Mouse (Mus musculus): ENCODE measurements at regions not wholly inside any gene's neighbourhood (a gene's known extent, or its start where the extent isn't known, plus 50 kb on each side); places are given as distances from the start of the nearest gene placed in this dataset.

- no peak overlapping the region for H3K9ac ChIP-seq (replicated peaks; ENCODE audit: low read length, poor library complexity, severe bottlenecking)
- no peak overlapping the region for H3K27ac ChIP-seq (ENCODE audit: low read depth, low read length)
- no peak overlapping the region for H3K4me2 ChIP-seq (ENCODE audit: low read depth, low read length, poor library complexity, severe bottlenecking)
- TF ChIP-seq CTCF (IDR thresholded peaks at IDR 0.05): no peak
- no peaks in the 10 kb centered on the region for H3K36me3 ChIP-seq (ENCODE audit: insufficient read depth, low read length)
- H3K9me3 ChIP-seq (ENCODE audit: low read length): no peaks in the 10 kb centered on the region
- WGBS: 65% methylated on average over 7 of the region's 7 CpGs
- H3K4me3 ChIP-seq (ENCODE audit: low read depth, low read length): no peak overlapping the region
- no peaks in the 10 kb centered on the region for H3K4me1 ChIP-seq (ENCODE audit: insufficient read depth, low read length)
- no peaks in the 10 kb centered on the region for H3K27me3 ChIP-seq (ENCODE audit: insufficient read depth, low read length)
- DNase-seq (ENCODE audit: low spot score): peak; percentile 58
- ATAC-seq (ENCODE audit: low FRiP score): no peak
Observed at GRCm38 (mm10) chr10:96720281-96720711, 103.5 kb downstream of the Btg1 start.

- Histone ChIP-seq H3K4me2 (ENCODE audit: low read depth, low read length, poor library complexity, severe bottlenecking) (no peak overlapping the region), H3K9ac (replicated peaks; ENCODE audit: low read length, poor library complexity, severe bottlenecking) (no peak overlapping the region), H3K27me3 (ENCODE audit: insufficient read depth, low read length) (no peaks in the 10 kb centered on the region), H3K27ac (ENCODE audit: low read depth, low read length) (no peak overlapping the region), H3K9me3 (ENCODE audit: low read length) (no peaks in the 10 kb centered on the region), H3K4me1 (ENCODE audit: insufficient read depth, low read length) (no peaks in the 10 kb centered on the region), H3K4me3 (ENCODE audit: low read depth, low read length) (no peak overlapping the region), H3K36me3 (ENCODE audit: insufficient read depth, low read length) (no peaks in the 10 kb centered on the region)
- ATAC-seq (ENCODE audit: low FRiP score) (0 out of 2 replicates have a peak, but pooled peaks have one; percentile 39), DNase-seq (ENCODE audit: low spot score) (no peak)
- TF ChIP-seq CTCF (IDR thresholded peaks at IDR 0.05): no peak
- WGBS: 34% methylated on average over 9 of the region's 9 CpGs
Observed at GRCm38 (mm10) chr10:96720956-96721688, 104.3 kb downstream of the Btg1 start.

- ATAC-seq (ENCODE audit: low FRiP score): peak; percentile 70; the same call in 1 of the 2 replicates
- DNase-seq (ENCODE audit: low spot score): peak; percentile 65
- no peak for TF ChIP-seq CTCF (IDR thresholded peaks at IDR 0.05)
- H3K4me3 ChIP-seq (ENCODE audit: low read depth, low read length): no peak overlapping the region
- no peaks in the 10 kb centered on the region for H3K4me1 ChIP-seq (ENCODE audit: insufficient read depth, low read length)
- H3K36me3 ChIP-seq (ENCODE audit: insufficient read depth, low read length): no peaks in the 10 kb centered on the region
- no peaks in the 10 kb centered on the region for H3K9me3 ChIP-seq (ENCODE audit: low read length)
- H3K27ac ChIP-seq (ENCODE audit: low read depth, low read length): no peak overlapping the region
- WGBS: 31% methylated on average over 9 of the region's 9 CpGs
- H3K4me2 ChIP-seq (ENCODE audit: low read depth, low read length, poor library complexity, severe bottlenecking): no peak overlapping the region
- H3K27me3 ChIP-seq (ENCODE audit: insufficient read depth, low read length): no peaks in the 10 kb centered on the region
- no peak overlapping the region for H3K9ac ChIP-seq (replicated peaks; ENCODE audit: low read length, poor library complexity, severe bottlenecking)
Observed at GRCm38 (mm10) chr10:96722491-96722890, 105.7 kb downstream of the Btg1 start.

GRCm38 (mm10) chr10:96723071-96723470 lies 106.3 kb downstream of the Btg1 start:
- no peaks in the 10 kb centered on the region for H3K27me3 ChIP-seq (ENCODE audit: insufficient read depth, low read length)
- no peak overlapping the region for H3K27ac ChIP-seq (ENCODE audit: low read depth, low read length)
- 95% methylated on average over 6 of the region's 6 CpGs for WGBS
- ATAC-seq (ENCODE audit: low FRiP score) (no peak), DNase-seq (ENCODE audit: low spot score) (no peak)
- no peaks in the 10 kb centered on the region for H3K4me1 ChIP-seq (ENCODE audit: insufficient read depth, low read length)
- H3K36me3 ChIP-seq (ENCODE audit: insufficient read depth, low read length): no peaks in the 10 kb centered on the region
- H3K9me3 ChIP-seq (ENCODE audit: low read length): no peaks in the 10 kb centered on the region
- H3K4me3 ChIP-seq (ENCODE audit: low read depth, low read length): no peak overlapping the region
- no peak for TF ChIP-seq CTCF (IDR thresholded peaks at IDR 0.05)
- H3K9ac ChIP-seq (replicated peaks; ENCODE audit: low read length, poor library complexity, severe bottlenecking): no peak overlapping the region
- no peak overlapping the region for H3K4me2 ChIP-seq (ENCODE audit: low read depth, low read length, poor library complexity, severe bottlenecking)

- no peak for TF ChIP-seq CTCF (IDR thresholded peaks at IDR 0.05)
- Histone ChIP-seq H3K27me3 (ENCODE audit: insufficient read depth, low read length) (no peaks in the 10 kb centered on the region), H3K4me3 (ENCODE audit: low read depth, low read length) (no peak overlapping the region), H3K36me3 (ENCODE audit: insufficient read depth, low read length) (no peaks in the 10 kb centered on the region), H3K9me3 (ENCODE audit: low read length) (no peaks in the 10 kb centered on the region), H3K4me2 (ENCODE audit: low read depth, low read length, poor library complexity, severe bottlenecking) (no peak overlapping the region), H3K9ac (replicated peaks; ENCODE audit: low read length, poor library complexity, severe bottlenecking) (no peak overlapping the region), H3K27ac (ENCODE audit: low read depth, low read length) (no peak overlapping the region), H3K4me1 (ENCODE audit: insufficient read depth, low read length) (no peaks in the 10 kb centered on the region)
- ATAC-seq (ENCODE audit: low FRiP score) (no peak), DNase-seq (ENCODE audit: low spot score) (no peak)
- WGBS: 58% methylated on average over 11 of the region's 11 CpGs
Observed at GRCm38 (mm10) chr10:96724436-96725175, 107.8 kb downstream of the Btg1 start.

Data from midbrain, postnatal 0 days (tissue).